Mouse (Mus musculus): ENCODE data around the gene Rgs12. TPM values are rescaled to one million over a fixed set of nuclear protein-coding genes. Genes with fewer than 3 reads are reported as not detected.

The Rgs12 gene
- polyA plus RNA-seq, 2 experiments: 17.1 to 21.7 TPM

DNA sequence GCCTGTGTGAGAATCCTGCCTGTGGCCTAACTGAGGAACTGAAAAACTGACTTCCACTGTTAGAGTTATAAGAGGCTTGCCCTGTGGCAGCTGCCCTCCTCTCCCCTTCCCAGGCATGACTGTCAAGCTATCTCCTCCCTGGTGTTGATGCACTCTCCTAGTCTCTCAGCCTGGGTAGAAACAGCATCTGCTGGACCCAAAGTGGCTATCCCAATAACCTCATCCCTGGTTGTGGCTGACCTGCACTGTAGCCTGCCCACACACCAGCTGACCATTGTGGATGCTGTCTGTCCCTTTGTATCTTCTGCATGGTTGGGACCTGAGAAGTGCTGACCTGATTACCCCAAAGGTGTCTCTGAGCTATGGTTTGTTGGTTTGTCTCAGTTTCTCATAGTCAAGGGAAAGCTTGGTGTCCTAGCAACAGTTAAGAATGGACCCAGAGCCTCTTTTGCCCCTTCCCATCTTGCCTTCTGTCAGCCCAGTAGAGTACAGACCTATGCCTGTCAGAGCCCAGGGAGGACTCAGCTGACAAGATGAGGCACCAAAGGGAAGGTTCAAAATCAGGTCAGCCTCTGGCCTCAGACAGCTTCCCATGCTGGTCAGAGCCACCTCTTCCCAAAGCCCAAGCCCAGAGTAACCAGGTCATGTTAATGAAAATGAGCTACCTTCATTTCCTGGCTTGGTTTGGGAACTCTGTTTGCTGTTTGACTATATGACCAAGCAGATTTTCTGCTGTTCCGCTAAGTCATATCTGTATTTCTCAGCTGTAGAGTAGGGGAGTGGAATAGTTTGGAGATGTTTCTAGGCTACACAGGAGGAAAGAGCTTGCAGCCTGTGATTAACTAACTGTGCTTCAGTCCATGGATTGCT, 39.4 kb upstream of the Rgs12 start:
- ATAC-seq (ENCODE audit: insufficient read depth): peak; percentile 84
- H3K9ac ChIP-seq (replicated peaks): peak overlapping the region; percentile 62
- H3K27ac ChIP-seq: peak overlapping the region; percentile 95
- H3K4me1 ChIP-seq (replicated peaks; ENCODE audit: control insufficient read depth in 2 of 2, insufficient read depth in 2 of 2, low read length in 1 of 2): peaks cover 23 to 24% of the 10 kb centered on the region in 2 experiments
- H3K27me3 ChIP-seq (ENCODE audit: control insufficient read depth, insufficient read depth, low read length): no peaks in the 10 kb centered on the region
- peak; percentile 83 for TF ChIP-seq EP300 (IDR thresholded peaks at IDR 0.05; ENCODE audit: low read depth)
- TF ChIP-seq CTCF (IDR thresholded peaks at IDR 0.05; ENCODE audit: low read depth): no peak
- no peaks in the 10 kb centered on the region for H3K9me3 ChIP-seq (ENCODE audit: control insufficient read depth, low read length)
- peak; percentile 65 to 72 (median 67) for DNase-seq (ENCODE audit: low read depth in 3 of 3, low spot score in 3 of 3)
- H3K36me3 ChIP-seq (replicated peaks; ENCODE audit: control insufficient read depth, insufficient read depth, low read depth): peaks cover 7% of the 10 kb centered on the region
- H3K4me2 ChIP-seq (ENCODE audit: low read depth): peak overlapping the region; percentile 47
- WGBS (ENCODE audit: insufficient replicate concordance): 32% methylated on average over 1 of the region's 1 CpGs
- H3K4me3 ChIP-seq (ENCODE audit: insufficient read depth in 1 of 2, low read depth in 2 of 2, low read length in 2 of 2): no peak overlapping the region; a peak in 1 of 4 replicates

DNA sequence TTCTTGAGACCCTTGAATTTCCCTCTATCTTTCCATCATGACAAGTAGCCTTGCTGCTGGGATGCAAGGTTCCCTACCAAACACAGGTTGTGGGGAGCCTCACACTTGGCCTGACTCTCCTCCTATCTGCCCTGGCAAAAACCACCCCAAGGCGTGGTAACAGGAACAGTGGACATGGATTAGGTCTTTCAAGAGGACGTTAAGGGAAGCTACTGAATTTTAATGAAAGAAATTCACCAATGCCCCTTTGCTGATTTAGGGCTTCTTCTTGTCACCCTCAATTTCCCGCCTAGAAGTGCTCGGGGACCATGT, 38.8 kb upstream of the Rgs12 start:
- H3K4me2 ChIP-seq (ENCODE audit: low read depth): peak overlapping the region; percentile 44
- H3K9ac ChIP-seq (replicated peaks): peak overlapping the region; percentile 49
- H3K4me3 ChIP-seq (ENCODE audit: insufficient read depth in 1 of 2, low read depth in 2 of 2, low read length in 2 of 2): no peak overlapping the region
- WGBS (ENCODE audit: insufficient replicate concordance): 62% methylated on average over 4 of the region's 4 CpGs
- no peaks in the 10 kb centered on the region for H3K9me3 ChIP-seq (ENCODE audit: control insufficient read depth, low read length)
- ATAC-seq (ENCODE audit: insufficient read depth): peak; percentile 64
- no peak for TF ChIP-seq CTCF (IDR thresholded peaks at IDR 0.05; ENCODE audit: low read depth)
- no peak; the same call in 1 of the 2 replicates for TF ChIP-seq EP300 (IDR thresholded peaks at IDR 0.05; ENCODE audit: low read depth)
- H3K27me3 ChIP-seq (ENCODE audit: control insufficient read depth, insufficient read depth, low read length): no peaks in the 10 kb centered on the region
- peak overlapping the region; percentile 95 for H3K27ac ChIP-seq
- no peak for DNase-seq (ENCODE audit: low read depth in 3 of 3, low spot score in 3 of 3)
- H3K4me1 ChIP-seq (replicated peaks; ENCODE audit: control insufficient read depth in 2 of 2, insufficient read depth in 2 of 2, low read length in 1 of 2): peaks cover 23 to 24% of the 10 kb centered on the region in 2 experiments
- H3K36me3 ChIP-seq (replicated peaks; ENCODE audit: control insufficient read depth, insufficient read depth, low read depth): peaks cover 4% of the 10 kb centered on the region

DNA sequence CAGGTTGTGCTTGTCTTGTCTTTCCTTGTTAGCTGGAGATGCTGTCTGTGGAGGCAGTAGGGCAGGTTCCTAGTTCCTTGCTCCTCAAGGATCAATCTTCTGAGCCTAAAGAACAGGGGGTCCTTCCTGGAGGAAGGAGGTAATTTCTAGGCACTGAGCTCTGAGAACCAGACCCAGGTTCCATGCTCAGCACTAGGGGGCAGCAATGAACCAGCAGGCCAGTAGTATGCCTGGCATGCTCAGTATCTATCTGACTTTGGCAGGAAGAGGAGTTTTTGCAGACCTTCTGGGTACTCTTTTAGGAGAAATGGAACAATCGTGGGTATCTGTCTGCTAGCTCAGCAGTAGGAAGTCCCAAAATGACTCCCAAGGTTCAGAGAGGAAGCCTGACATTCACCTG, 33.4 kb upstream of the Rgs12 start:
- H3K4me1 ChIP-seq (replicated peaks; ENCODE audit: control insufficient read depth in 2 of 2, insufficient read depth in 2 of 2, low read length in 1 of 2): peaks cover 23 to 28% of the 10 kb centered on the region in 2 experiments
- WGBS (ENCODE audit: insufficient replicate concordance): 0% methylated on average over 1 of the region's 1 CpGs
- TF ChIP-seq CTCF (IDR thresholded peaks at IDR 0.05; ENCODE audit: low read depth): peak; percentile 96
- peak; percentile 46; the same call in 1 of the 2 replicates for TF ChIP-seq EP300 (IDR thresholded peaks at IDR 0.05; ENCODE audit: low read depth)

DNA sequence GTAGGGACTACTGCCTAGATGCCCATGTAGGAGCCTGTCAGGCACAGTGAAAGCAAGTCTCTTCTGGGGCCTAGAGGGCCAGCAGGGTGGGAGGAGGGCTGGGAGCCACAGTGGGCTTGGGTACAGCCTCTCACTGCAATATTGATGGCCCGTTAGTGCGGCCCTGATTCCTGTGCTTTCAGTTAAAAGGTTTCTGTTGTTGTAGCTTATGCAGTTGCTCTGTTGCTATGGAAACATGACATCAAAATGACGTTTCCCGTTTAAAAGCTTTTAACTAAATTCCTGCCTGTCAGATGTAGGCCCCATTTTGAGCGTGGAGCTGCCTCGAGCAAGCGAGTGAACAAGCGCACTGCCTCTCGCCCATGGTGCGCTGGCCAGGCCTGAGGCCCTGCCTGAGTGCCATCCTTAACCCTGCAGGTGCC, 32.0 kb upstream of the Rgs12 start:
- Histone ChIP-seq H3K9ac (replicated peaks) (no peak overlapping the region), H3K4me1 (replicated peaks; ENCODE audit: control insufficient read depth in 2 of 2, insufficient read depth in 2 of 2, low read length in 1 of 2) (peaks cover 17 to 22% of the 10 kb centered on the region in 2 experiments), H3K4me2 (ENCODE audit: low read depth) (no peak overlapping the region), H3K27ac (no peak overlapping the region), H3K36me3 (replicated peaks; ENCODE audit: control insufficient read depth, insufficient read depth, low read depth) (no peaks in the 10 kb centered on the region), H3K4me3 (ENCODE audit: insufficient read depth in 1 of 2, low read depth in 2 of 2, low read length in 2 of 2) (no peak overlapping the region), H3K9me3 (ENCODE audit: control insufficient read depth, low read length) (no peaks in the 10 kb centered on the region), H3K27me3 (ENCODE audit: control insufficient read depth, insufficient read depth, low read length) (no peaks in the 10 kb centered on the region)
- ATAC-seq (ENCODE audit: insufficient read depth) (no peak), DNase-seq (ENCODE audit: low read depth in 3 of 3, low spot score in 3 of 3) (no peak)
- WGBS (ENCODE audit: insufficient replicate concordance): 86% methylated on average over 10 of the region's 10 CpGs
- TF ChIP-seq EP300 (IDR thresholded peaks at IDR 0.05; ENCODE audit: low read depth) (no peak), CTCF (IDR thresholded peaks at IDR 0.05; ENCODE audit: low read depth) (no peak)

More for the DNA sequence above, 33.4 kb upstream of the Rgs12 start:
- Histone ChIP-seq H3K36me3 (replicated peaks; ENCODE audit: control insufficient read depth, insufficient read depth, low read depth) (no peaks in the 10 kb centered on the region), H3K4me3 (ENCODE audit: insufficient read depth in 1 of 2, low read depth in 2 of 2, low read length in 2 of 2) (no peak overlapping the region), H3K4me2 (ENCODE audit: low read depth) (no peak overlapping the region), H3K27ac (peak overlapping the region; percentile 31), H3K9me3 (ENCODE audit: control insufficient read depth, low read length) (no peaks in the 10 kb centered on the region), H3K27me3 (ENCODE audit: control insufficient read depth, insufficient read depth, low read length) (no peaks in the 10 kb centered on the region), H3K9ac (replicated peaks) (no peak overlapping the region)
- peak; percentile 53 to 62 (median 61) for DNase-seq (ENCODE audit: low read depth in 3 of 3, low spot score in 3 of 3)
- peak; percentile 57 for ATAC-seq (ENCODE audit: insufficient read depth)

DNA sequence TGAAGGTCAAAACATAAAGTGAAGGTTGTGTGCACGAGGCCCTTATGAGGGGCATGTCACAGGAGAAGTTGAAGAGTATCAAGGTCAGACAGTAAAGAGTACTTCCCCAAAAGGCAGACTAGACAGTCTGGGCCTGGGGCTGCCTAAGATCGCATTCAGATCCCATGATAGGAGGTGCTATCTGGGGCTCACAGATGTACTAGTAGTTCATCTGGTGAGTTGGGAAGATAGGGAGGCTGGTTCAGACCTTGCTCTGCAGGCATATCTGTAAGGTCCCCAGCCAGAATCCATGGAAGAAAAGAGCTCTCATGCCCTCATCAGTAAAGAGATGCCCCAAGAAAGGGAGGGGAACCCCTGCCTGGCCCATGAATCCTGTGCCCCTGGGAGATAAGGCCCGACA, 30.5 kb upstream of the Rgs12 start:
- Histone ChIP-seq H3K4me1 (replicated peaks; ENCODE audit: control insufficient read depth in 2 of 2, insufficient read depth in 2 of 2, low read length in 1 of 2) (peaks cover 22 to 27% of the 10 kb centered on the region in 2 experiments), H3K27me3 (ENCODE audit: control insufficient read depth, insufficient read depth, low read length) (no peaks in the 10 kb centered on the region), H3K4me2 (ENCODE audit: low read depth) (peak overlapping the region; percentile 40; the same call in 1 of the 2 replicates), H3K9me3 (ENCODE audit: control insufficient read depth, low read length) (no peaks in the 10 kb centered on the region), H3K27ac (peak overlapping the region; percentile 5), H3K9ac (replicated peaks) (peak overlapping the region; percentile 33), H3K36me3 (replicated peaks; ENCODE audit: control insufficient read depth, insufficient read depth, low read depth) (no peaks in the 10 kb centered on the region), H3K4me3 (ENCODE audit: insufficient read depth in 1 of 2, low read depth in 2 of 2, low read length in 2 of 2) (no peak overlapping the region)
- TF ChIP-seq CTCF (IDR thresholded peaks at IDR 0.05; ENCODE audit: low read depth) (no peak), EP300 (IDR thresholded peaks at IDR 0.05; ENCODE audit: low read depth) (peak; percentile 77)
- ATAC-seq (ENCODE audit: insufficient read depth) (peak; percentile 74), DNase-seq (ENCODE audit: low read depth in 3 of 3, low spot score in 3 of 3) (peak; percentile 46 to 63 (median 60))
- 7% methylated on average over 3 of the region's 3 CpGs for WGBS (ENCODE audit: insufficient replicate concordance)

Measured in liver, embryonic 14.5 days (tissue).